16 mouse cellular contexts compared by ENCODE assay signal in genomic region chr12:73754476-73755150, GRCm38 (mm10).
DNase-seq lines count a peak whose midpoint lies in the region; ATAC-seq and TF ChIP-seq lines count a peak whose summit lies in the region.
"Had no signal": no experiment of that assay in that cellular context is flagged by ENCODE, and none has a peak within 500 bp of the region (broad histone marks: within the 10 kb centered on the region; RNA-seq: fewer than 3 reads in every experiment).

No protein-coding gene starts in this region.

- H3K4me3 ChIP-seq in embryonic facial prominence, embryonic 14.5 days (ENCODE audit: low read depth, low read length) = no peak overlapping the region
- H3K4me3 ChIP-seq in embryonic facial prominence, embryonic 10.5 days = no peak overlapping the region
- H3K4me3 ChIP-seq in kidney, adult 2 months (ENCODE audit: insufficient read depth, low read depth, low read length) = no peak overlapping the region
- no peak overlapping the region for H3K4me3 ChIP-seq in kidney, embryonic 14.5 days (ENCODE audit: low read length)
- H3K4me3 ChIP-seq in midbrain, embryonic 11.5 days (ENCODE audit: low read depth, low read length) = no peak overlapping the region
- no peak overlapping the region for H3K4me3 ChIP-seq in midbrain, postnatal 0 days (ENCODE audit: low read depth, low read length)
- H3K4me3 ChIP-seq in midbrain, embryonic 16.5 days (ENCODE audit: low read depth, low read length) = no peak overlapping the region
- H3K4me3 ChIP-seq in heart, embryonic 11.5 days (ENCODE audit: low read depth, low read length) = no peak overlapping the region
- H3K4me3 ChIP-seq: liver, embryonic 13.5 days had no signal

- H3K9me3 ChIP-seq in embryonic facial prominence, embryonic 14.5 days (ENCODE audit: control insufficient read depth, low read length) = no peaks in the 10 kb centered on the region
- no peaks in the 10 kb centered on the region for H3K9me3 ChIP-seq in embryonic facial prominence, embryonic 10.5 days
- no peaks in the 10 kb centered on the region for H3K9me3 ChIP-seq in kidney, embryonic 14.5 days (ENCODE audit: control insufficient read depth, low read length)
- no peaks in the 10 kb centered on the region for H3K9me3 ChIP-seq in midbrain, embryonic 11.5 days (ENCODE audit: control insufficient read depth, low read length)
- no peaks in the 10 kb centered on the region for H3K9me3 ChIP-seq in midbrain, postnatal 0 days (ENCODE audit: low read length)
- no peaks in the 10 kb centered on the region for H3K9me3 ChIP-seq in midbrain, embryonic 16.5 days (replicated peaks; ENCODE audit: control insufficient read depth, low read length, poor library complexity, severe bottlenecking)
- no peaks in the 10 kb centered on the region for H3K9me3 ChIP-seq in heart, embryonic 11.5 days (replicated peaks; ENCODE audit: control insufficient read depth, low read length)
- H3K9me3 ChIP-seq: liver, embryonic 13.5 days had no signal

- TF ChIP-seq POLR2A in kidney, adult 2 months (IDR thresholded peaks at IDR 0.05; ENCODE audit: low read depth, low read length) = no peak

- TF ChIP-seq CTCF in kidney, adult 2 months (conservative IDR thresholded peaks at IDR 0.05; ENCODE audit: insufficient read depth, insufficient read length, low read depth, low read length) = no peak
- TF ChIP-seq CTCF in midbrain, postnatal 0 days (IDR thresholded peaks at IDR 0.05) = no peak

- DNase-seq in embryonic facial prominence, embryonic 14.5 days (ENCODE audit: low spot score) = peak; percentile 54
- DNase-seq in embryonic facial prominence, embryonic 10.5 days (ENCODE audit: low spot score) = no peak
- peak; percentile 49 for DNase-seq in kidney, adult 2 months
- peak; percentile 86 for DNase-seq in midbrain, embryonic 11.5 days (ENCODE audit: low spot score, missing footprints)
- DNase-seq in midbrain, postnatal 0 days (ENCODE audit: low spot score) = no peak
- DNase-seq: cerebellum, adult 18-20 months; heart, postnatal 4 days; kidney, adult 11 months; liver, embryonic 13.5 days; right cerebral cortex, postnatal 4 days; thymus, postnatal 14 days had no signal

- no peak overlapping the region for H3K9ac ChIP-seq in embryonic facial prominence, embryonic 14.5 days (ENCODE audit: low read depth, low read length)
- H3K9ac ChIP-seq in kidney, embryonic 14.5 days (ENCODE audit: low read depth, low read length) = no peak overlapping the region
- no peak overlapping the region for H3K9ac ChIP-seq in midbrain, embryonic 11.5 days (ENCODE audit: low read length)
- H3K9ac ChIP-seq in midbrain, postnatal 0 days (replicated peaks; ENCODE audit: low read length, poor library complexity, severe bottlenecking) = no peak overlapping the region
- H3K9ac ChIP-seq in midbrain, embryonic 16.5 days (ENCODE audit: low read depth, low read length) = no peak overlapping the region
- H3K9ac ChIP-seq in heart, embryonic 11.5 days (ENCODE audit: low read depth, low read length) = no peak overlapping the region
- H3K9ac ChIP-seq: liver, embryonic 13.5 days had no signal

- H3K4me1 ChIP-seq in embryonic facial prominence, embryonic 14.5 days (ENCODE audit: control insufficient read depth, insufficient read depth, low read length) = peaks cover 8% of the 10 kb centered on the region; the same call in 1 of the 2 replicates
- peaks cover 29% of the 10 kb centered on the region for H3K4me1 ChIP-seq in embryonic facial prominence, embryonic 10.5 days
- H3K4me1 ChIP-seq in kidney, adult 2 months (ENCODE audit: control insufficient read depth, insufficient read depth, low read length) = peaks cover 4% of the 10 kb centered on the region; the same call in 1 of the 2 replicates
- H3K4me1 ChIP-seq in kidney, embryonic 14.5 days (ENCODE audit: control insufficient read depth, insufficient read depth, low read length) = no peaks in the 10 kb centered on the region
- H3K4me1 ChIP-seq in midbrain, embryonic 11.5 days (ENCODE audit: control insufficient read depth, insufficient read depth, low read length) = peaks cover 9% of the 10 kb centered on the region; the same call in 1 of the 2 replicates
- H3K4me1 ChIP-seq in midbrain, postnatal 0 days (ENCODE audit: insufficient read depth, low read length) = no peaks in the 10 kb centered on the region
- peaks cover 7% of the 10 kb centered on the region for H3K4me1 ChIP-seq in midbrain, embryonic 16.5 days (ENCODE audit: control insufficient read depth, insufficient read depth, low read length)
- peaks cover 11% of the 10 kb centered on the region for H3K4me1 ChIP-seq in heart, embryonic 11.5 days (ENCODE audit: control insufficient read depth, insufficient read depth, low read length)
- H3K4me1 ChIP-seq: liver, embryonic 13.5 days had no signal

- no peak overlapping the region for H3K27ac ChIP-seq in embryonic facial prominence, embryonic 14.5 days (replicated peaks; ENCODE audit: low read depth, low read length)
- H3K27ac ChIP-seq in embryonic facial prominence, embryonic 10.5 days (replicated peaks) = no peak overlapping the region; the same call in 1 of the 2 replicates
- H3K27ac ChIP-seq in kidney, adult 2 months (ENCODE audit: insufficient read depth, low read depth, low read length) = no peak overlapping the region
- H3K27ac ChIP-seq in kidney, embryonic 14.5 days (ENCODE audit: low read depth, low read length) = no peak overlapping the region
- 0 out of 2 replicates have a peak overlapping the region, but pooled peaks have one; percentile 27 for H3K27ac ChIP-seq in midbrain, embryonic 11.5 days (ENCODE audit: low read depth, low read length)
- H3K27ac ChIP-seq in midbrain, postnatal 0 days (ENCODE audit: low read depth, low read length) = no peak overlapping the region
- peak overlapping the region; percentile 18; the same call in 1 of the 2 replicates for H3K27ac ChIP-seq in midbrain, embryonic 16.5 days (ENCODE audit: low read length)
- no peak overlapping the region for H3K27ac ChIP-seq in heart, embryonic 11.5 days (ENCODE audit: low read depth, low read length)
- H3K27ac ChIP-seq: liver, embryonic 13.5 days; macrophage had no signal

- H3K36me3 ChIP-seq in embryonic facial prominence, embryonic 14.5 days (ENCODE audit: control insufficient read depth, insufficient read depth, low read length) = no peaks in the 10 kb centered on the region
- H3K36me3 ChIP-seq in embryonic facial prominence, embryonic 10.5 days (replicated peaks) = no peaks in the 10 kb centered on the region
- H3K36me3 ChIP-seq in kidney, adult 2 months (ENCODE audit: control insufficient read depth, insufficient read depth, low read length) = no peaks in the 10 kb centered on the region; the same call in 1 of the 2 replicates
- H3K36me3 ChIP-seq in kidney, embryonic 14.5 days (ENCODE audit: control insufficient read depth, insufficient read depth, low read length) = no peaks in the 10 kb centered on the region
- H3K36me3 ChIP-seq in midbrain, embryonic 11.5 days (ENCODE audit: control insufficient read depth, insufficient read depth, low read length) = no peaks in the 10 kb centered on the region
- H3K36me3 ChIP-seq in midbrain, postnatal 0 days (ENCODE audit: insufficient read depth, low read length) = no peaks in the 10 kb centered on the region
- H3K36me3 ChIP-seq in midbrain, embryonic 16.5 days (ENCODE audit: control insufficient read depth, insufficient read depth, low read length) = no peaks in the 10 kb centered on the region
- H3K36me3 ChIP-seq in heart, embryonic 11.5 days (ENCODE audit: control insufficient read depth, insufficient read depth, low read length) = no peaks in the 10 kb centered on the region
- H3K36me3 ChIP-seq: liver, embryonic 13.5 days had no signal

- H3K27me3 ChIP-seq in embryonic facial prominence, embryonic 14.5 days (replicated peaks; ENCODE audit: control insufficient read depth, insufficient read depth, low read length) = no peaks in the 10 kb centered on the region
- H3K27me3 ChIP-seq in embryonic facial prominence, embryonic 10.5 days (replicated peaks; ENCODE audit: low read depth, poor library complexity, severe bottlenecking) = peaks cover 13% of the 10 kb centered on the region; the same call in 1 of the 2 replicates
- H3K27me3 ChIP-seq in kidney, adult 2 months (replicated peaks; ENCODE audit: control insufficient read depth, insufficient read depth, low read length) = no peaks in the 10 kb centered on the region
- no peaks in the 10 kb centered on the region for H3K27me3 ChIP-seq in kidney, embryonic 14.5 days (ENCODE audit: control insufficient read depth, insufficient read depth, low read length)
- H3K27me3 ChIP-seq in midbrain, embryonic 11.5 days (ENCODE audit: control insufficient read depth, insufficient read depth, low read length) = no peaks in the 10 kb centered on the region
- H3K27me3 ChIP-seq in midbrain, postnatal 0 days (ENCODE audit: insufficient read depth, low read length) = no peaks in the 10 kb centered on the region
- no peaks in the 10 kb centered on the region for H3K27me3 ChIP-seq in midbrain, embryonic 16.5 days (ENCODE audit: control insufficient read depth, insufficient read depth, low read depth, low read length)
- no peaks in the 10 kb centered on the region for H3K27me3 ChIP-seq in heart, embryonic 11.5 days (ENCODE audit: control insufficient read depth, insufficient read depth, low read length)
- H3K27me3 ChIP-seq: CH12.LX; liver, embryonic 13.5 days had no signal

- peak; percentile 78; the same call in 1 of the 2 replicates for ATAC-seq in embryonic facial prominence, embryonic 14.5 days (ENCODE audit: low read depth)
- ATAC-seq in kidney, embryonic 14.5 days (ENCODE audit: low FRiP score, low TSS enrichment) = no peak
- ATAC-seq in midbrain, embryonic 11.5 days (ENCODE audit: low FRiP score) = 0 out of 2 replicates have a peak, but pooled peaks have one; percentile 14
- ATAC-seq in midbrain, postnatal 0 days (ENCODE audit: low FRiP score) = no peak
- no peak for ATAC-seq in midbrain, embryonic 16.5 days
- no peak for ATAC-seq in heart, embryonic 11.5 days (replicated peaks; ENCODE audit: insufficient number of reproducible peaks, low FRiP score, low TSS enrichment)

- WGBS in embryonic facial prominence, embryonic 14.5 days = 55% methylated on average over 9 of the region's 9 CpGs
- WGBS in embryonic facial prominence, embryonic 10.5 days = 65% methylated on average over 9 of the region's 9 CpGs
- 85% methylated on average over 9 of the region's 9 CpGs for WGBS in kidney, adult 2 months
- WGBS in kidney, embryonic 14.5 days = 63% methylated on average over 9 of the region's 9 CpGs
- 70% methylated on average over 9 of the region's 9 CpGs for WGBS in midbrain, embryonic 11.5 days
- WGBS in midbrain, postnatal 0 days = 58% methylated on average over 9 of the region's 9 CpGs
- WGBS in midbrain, embryonic 16.5 days = 48% methylated on average over 9 of the region's 9 CpGs
- 72% methylated on average over 9 of the region's 9 CpGs for WGBS in heart, embryonic 11.5 days (ENCODE audit: insufficient replicate concordance)

- H3K4me2 ChIP-seq in embryonic facial prominence, embryonic 14.5 days (ENCODE audit: low read depth, low read length) = no peak overlapping the region
- H3K4me2 ChIP-seq in kidney, embryonic 14.5 days (replicated peaks; ENCODE audit: low read depth, low read length) = no peak overlapping the region
- H3K4me2 ChIP-seq in midbrain, embryonic 11.5 days = no peak overlapping the region
- H3K4me2 ChIP-seq in midbrain, postnatal 0 days (ENCODE audit: low read depth, low read length, poor library complexity, severe bottlenecking) = no peak overlapping the region
- H3K4me2 ChIP-seq in midbrain, embryonic 16.5 days (ENCODE audit: low read length) = no peak overlapping the region
- H3K4me2 ChIP-seq in heart, embryonic 11.5 days = no peak overlapping the region
- H3K4me2 ChIP-seq: liver, embryonic 13.5 days had no signal

Comparison
In these comparisons a context has a peak if more than half of its experiments do, and no peak if none do; other contexts are left out.
1. ATAC-seq: peak in embryonic facial prominence, embryonic 14.5 days (single experiment) and midbrain, embryonic 11.5 days (single experiment); none in kidney, embryonic 14.5 days (single experiment), midbrain, postnatal 0 days (single experiment), midbrain, embryonic 16.5 days (single experiment) and heart, embryonic 11.5 days (single experiment).
2. DNase-seq: peak in embryonic facial prominence, embryonic 14.5 days (single experiment), kidney, adult 2 months (single experiment) and midbrain, embryonic 11.5 days (single experiment); none in embryonic facial prominence, embryonic 10.5 days (single experiment) and midbrain, postnatal 0 days (single experiment).
3. H3K27ac ChIP-seq: peak in midbrain, embryonic 11.5 days (single experiment) and midbrain, embryonic 16.5 days (single experiment); none in embryonic facial prominence, embryonic 14.5 days (single experiment), embryonic facial prominence, embryonic 10.5 days (single experiment), kidney, adult 2 months (single experiment), kidney, embryonic 14.5 days (single experiment), midbrain, postnatal 0 days (single experiment) and heart, embryonic 11.5 days (single experiment).